Mouse (Mus musculus) cerebellum, adult (tissue): ENCODE measurements around the gene Cacna1s.

Source experiments
- ATAC-seq: cut with Nextera tagmentation; 2 replicates; pipeline ENCODE4 v1.9.2; 2017; ENCODE audit warnings: mild to moderate bottlenecking, moderate library complexity, mixed read lengths; ENCODE audit not compliant: insufficient number of reproducible peaks, low FRiP score, low TSS enrichment

The Cacna1s gene

DNA sequence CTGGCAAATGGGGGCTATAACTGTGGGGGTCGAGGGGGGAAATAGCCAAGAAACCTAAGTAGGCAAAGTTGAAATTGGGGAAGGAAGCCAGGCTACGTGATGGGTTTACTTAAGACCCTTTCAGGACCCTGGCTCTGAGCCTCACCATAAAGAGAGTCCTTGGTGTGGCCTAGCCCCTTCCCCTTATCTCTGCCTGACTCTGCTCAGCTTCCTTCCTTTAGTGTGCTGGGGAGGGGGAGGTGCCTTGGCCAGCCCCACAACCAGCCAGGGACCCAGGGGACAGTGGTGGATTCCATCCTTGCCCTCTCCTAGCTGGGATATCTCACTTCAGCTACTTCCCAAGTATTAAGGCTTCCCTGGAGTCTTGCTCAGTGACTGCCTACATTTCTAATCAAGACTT, 82.0 kb downstream of the Cacna1s start:
- no peak for ATAC-seq

DNA sequence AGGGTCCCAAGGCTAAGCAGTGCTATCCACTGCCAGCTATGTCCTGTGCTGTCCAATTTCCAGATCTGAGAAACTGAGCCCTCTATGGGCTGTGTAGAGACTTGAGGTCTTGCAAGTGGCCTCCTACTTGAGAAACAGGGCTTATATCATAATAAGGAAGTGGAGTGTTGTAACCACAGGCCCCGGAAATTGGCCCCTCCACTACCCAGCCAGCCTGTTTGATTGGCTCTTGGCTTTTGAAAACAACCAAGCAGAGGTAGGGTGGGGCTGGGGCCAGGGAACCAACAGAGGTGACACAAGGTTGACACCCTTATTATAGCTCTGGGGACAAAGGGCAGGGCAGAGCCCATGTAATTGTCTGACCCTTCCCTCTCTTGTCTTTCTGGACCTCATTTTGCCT, 82.5 kb downstream of the Cacna1s start:
- ATAC-seq = no peak

DNA sequence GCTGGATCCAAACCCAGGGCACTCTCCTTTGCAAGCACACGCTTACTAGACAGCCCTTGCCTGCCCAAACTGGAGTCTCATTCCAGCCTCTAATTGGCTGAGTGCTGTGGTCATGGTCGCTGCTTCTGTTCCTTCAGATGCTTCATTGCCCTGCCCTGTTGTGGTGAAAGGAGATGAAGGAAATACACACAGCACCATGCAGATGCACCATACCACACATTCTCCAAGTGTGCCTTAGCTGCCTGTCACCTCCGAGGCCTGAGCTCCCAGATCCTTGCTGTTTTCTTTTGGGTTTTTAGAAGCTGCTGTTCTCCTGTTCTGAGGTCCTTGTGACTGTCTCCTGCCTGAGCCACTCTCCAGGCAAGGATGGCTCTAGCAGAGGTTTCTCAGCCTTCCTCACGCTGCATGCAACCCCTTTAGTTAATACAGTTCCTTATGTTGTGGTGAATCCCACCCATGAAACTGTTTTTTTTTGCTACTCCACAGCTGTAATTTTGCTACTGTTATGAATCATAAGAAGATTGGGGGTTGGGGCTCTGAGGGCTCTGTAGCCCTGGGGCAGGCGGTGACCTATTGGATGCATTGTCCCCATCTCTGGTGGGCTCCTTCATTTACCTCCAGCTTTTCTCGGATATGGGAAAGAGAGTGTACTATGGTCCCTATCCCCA, 83.4 kb downstream of the Cacna1s start:
- ATAC-seq = no peak

GRCm38 (mm10) chr1:136136547-136136946, 84.0 kb downstream of the Cacna1s start:
- ATAC-seq = no peak

DNA sequence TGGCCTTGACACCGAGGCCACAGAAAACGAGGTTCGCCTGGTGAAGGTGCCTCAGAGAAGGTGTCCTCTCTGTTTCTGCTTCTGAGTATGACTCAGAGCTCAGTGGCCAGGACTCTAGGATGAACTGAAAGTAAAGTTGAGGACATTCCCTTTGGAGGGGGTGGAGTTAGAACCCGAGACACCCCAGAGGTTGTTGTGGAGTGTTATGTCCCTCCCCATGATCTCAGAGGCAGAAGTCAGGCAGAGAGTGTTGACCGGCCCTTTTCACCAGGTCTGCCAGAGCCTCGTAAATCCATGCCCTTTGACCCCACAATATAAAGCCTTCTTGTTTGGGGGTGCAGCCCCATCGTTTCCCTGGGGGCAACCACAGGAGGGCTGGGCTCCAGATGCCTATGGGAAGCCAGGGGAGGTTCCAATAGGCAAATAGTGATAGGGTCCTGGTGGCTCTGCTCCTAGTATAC, 84.6 kb downstream of the Cacna1s start:
- no peak for ATAC-seq

DNA sequence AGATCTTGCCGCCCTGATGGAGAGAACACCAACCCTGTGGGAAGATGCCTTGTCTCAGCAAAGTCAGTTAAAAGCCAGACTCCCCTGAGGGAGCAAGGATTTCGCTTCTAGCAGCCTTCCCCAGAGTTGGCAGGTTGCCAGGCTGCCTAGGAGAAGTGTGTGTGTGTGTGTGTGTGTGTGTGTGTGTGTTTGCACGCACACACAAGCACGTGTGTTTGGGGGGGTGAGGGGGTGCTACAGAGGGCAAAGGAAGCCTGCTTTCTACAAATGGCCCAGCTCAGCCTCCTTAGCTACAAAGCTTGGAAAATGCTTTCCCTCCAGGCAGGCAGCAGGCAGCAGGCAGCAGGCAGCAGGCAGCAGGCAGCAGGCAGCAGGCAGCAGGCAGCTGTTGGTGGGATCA, 85.0 kb downstream of the Cacna1s start:
- no peak for ATAC-seq

- no peak for ATAC-seq
Measured at GRCm38 (mm10) chr1:136138191-136138830, 85.8 kb downstream of the Cacna1s start.

DNA sequence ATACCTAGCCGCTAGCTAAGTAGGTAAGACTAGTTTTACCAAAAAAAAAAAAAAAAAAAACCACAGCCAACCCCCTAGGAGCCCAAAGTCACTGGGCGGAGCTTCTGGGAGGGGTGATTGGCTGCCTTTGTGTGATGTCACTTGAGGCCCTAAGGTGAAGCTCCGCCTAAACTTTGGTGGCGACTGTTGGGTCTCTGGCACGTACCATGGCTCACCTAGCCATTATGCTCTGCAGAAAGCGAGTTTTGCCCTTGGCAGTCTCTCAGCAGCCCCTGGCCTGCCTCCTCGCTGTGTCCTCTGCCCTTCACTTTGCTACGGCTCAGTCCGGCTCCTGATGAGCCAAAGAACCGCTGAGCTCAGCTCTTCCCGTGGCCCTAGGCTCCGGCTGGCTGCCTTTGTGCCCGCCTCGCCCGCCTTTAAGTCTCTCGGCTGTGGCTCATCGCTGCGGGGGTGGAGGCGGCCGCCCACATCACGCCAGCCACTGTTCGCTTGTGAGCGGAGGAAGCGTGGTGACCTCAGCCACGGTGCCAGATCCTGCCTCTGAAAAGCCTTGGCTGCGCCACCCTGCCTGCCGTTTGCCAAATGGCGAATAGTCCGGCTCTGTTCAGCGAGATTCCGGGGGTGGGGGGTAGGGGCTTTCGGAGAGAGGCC, 87.6 kb downstream of the Cacna1s start:
- peak; percentile 83 for ATAC-seq

DNA sequence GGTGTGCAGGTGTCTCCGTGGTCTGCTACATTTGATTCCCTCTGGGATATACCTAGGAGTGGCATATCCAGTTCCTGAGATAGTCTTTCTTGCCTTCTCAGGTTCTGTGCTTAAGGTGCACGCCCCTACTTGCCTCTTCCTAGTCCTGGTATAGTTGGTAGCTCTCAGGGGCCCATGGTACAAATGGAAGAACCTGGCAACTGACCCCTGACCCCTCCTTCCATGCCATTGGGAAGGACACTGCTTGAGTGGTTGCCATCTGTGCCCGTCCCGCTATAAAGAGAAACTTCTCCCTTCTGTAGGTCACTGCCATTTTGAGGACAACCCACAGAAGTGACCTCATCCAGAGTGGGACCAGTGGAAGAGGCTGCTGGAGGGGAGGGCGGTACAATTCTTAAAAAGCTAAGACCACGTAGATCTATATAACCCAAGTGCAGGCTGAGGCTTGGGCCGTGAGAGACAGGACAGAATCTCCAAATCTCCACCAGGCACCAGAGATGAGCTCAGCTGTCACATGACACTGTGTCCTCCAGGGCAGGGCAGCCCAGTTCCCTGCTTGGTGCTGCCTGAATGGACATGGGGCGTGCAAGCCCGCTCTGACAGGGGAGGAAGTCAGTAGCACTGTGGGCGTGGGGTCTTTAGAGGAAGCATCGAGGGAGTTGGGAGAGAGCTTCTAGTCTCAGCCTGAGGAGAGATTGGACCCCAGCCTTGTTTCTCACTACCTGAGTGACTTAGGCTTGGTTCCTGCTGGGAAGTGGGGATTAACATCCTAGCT, 88.8 kb downstream of the Cacna1s start:
- 0 out of 2 replicates have a peak, but pooled peaks have one; percentile 2 for ATAC-seq

DNA sequence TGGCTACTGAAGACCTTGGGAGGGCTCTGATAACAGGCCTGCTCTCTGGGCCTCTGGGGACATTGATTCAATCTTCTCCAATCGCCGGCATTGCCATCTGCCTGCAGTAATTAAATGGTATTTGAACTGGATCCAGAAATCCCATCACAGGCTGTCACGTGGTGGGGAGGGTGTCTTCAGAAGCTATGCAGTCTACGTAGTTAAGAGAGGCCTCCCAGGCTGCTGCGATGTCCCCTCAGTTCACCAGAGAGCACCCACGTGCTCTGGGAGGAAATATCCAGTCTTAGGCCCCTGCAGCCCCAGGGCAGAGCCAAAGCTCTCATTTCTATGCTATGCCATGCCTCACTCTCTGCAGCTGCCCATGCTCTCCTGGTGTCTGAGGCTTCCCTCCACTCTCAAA, 89.8 kb downstream of the Cacna1s start:
- ATAC-seq = no peak

- ATAC-seq = no peak
Measured at GRCm38 (mm10) chr1:136143514-136143913, 91.0 kb downstream of the Cacna1s start.

- ATAC-seq = no peak
Measured at GRCm38 (mm10) chr1:136149702-136150101, 97.2 kb downstream of the Cacna1s start.

DNA sequence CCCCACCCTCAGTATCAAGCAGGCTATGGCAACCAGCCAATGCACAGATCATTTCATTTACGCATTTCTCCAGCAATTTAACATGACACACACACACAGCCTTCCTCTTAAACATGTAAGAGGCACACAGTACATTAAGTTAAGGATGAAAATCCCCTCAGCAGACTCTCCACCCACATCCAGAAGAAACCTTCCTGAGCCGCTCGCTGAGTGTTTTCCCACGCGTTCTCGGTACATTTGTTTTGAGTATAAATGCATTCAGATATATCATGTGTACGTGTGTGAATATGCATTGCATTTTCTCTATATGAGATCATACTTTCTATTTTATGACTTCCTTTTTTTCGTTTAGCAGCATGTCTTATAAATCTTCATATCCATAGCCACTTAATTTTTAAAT, 98.8 kb downstream of the Cacna1s start:
- no peak for ATAC-seq

DNA sequence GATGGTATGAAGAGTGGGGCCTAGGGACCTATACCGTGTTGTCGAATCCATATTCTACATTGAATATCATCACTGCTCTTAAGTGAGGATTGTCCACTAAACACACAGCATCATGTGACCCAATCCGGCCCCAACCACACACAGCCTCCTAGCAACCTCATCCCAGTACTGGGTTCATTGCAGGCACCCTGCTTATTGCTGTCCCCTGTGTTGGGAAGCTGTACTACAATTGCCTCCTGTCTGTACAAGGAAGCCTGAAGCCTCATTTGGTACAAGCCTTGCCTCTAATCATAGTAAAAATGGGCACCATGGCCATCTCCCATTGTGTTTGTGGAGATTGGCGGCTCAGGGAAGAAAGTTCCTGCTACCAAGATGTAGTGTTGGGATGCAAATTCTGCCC, 103.8 kb downstream of the Cacna1s start:
- no peak for ATAC-seq

- no peak for ATAC-seq
Measured at GRCm38 (mm10) chr1:136156951-136157350, 104.4 kb downstream of the Cacna1s start.

GRCm38 (mm10) chr1:136159830-136160229, 107.3 kb downstream of the Cacna1s start:
- ATAC-seq = no peak

DNA sequence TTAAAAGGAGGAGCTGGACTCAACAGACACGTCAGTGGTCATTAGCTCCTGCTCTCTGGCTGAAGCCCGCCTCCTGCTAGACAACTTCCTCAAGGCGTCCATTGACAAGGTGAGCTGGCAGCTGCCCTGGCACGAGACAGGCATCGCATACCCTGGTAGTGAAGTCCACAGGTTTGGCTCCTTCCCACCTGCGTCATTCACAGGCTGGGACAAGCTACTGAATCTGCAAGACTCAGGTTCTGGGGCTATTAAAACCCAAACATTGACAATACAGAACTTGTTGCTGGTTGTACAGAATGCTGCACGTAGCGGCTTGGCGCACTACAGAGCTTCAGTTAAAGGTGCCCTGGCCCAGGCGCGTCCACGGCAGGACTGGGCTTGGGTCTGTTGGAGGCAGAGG, 107.7 kb downstream of the Cacna1s start:
- no peak for ATAC-seq

- no peak for ATAC-seq
Measured at GRCm38 (mm10) chr1:136160930-136161329, 108.4 kb downstream of the Cacna1s start.

DNA sequence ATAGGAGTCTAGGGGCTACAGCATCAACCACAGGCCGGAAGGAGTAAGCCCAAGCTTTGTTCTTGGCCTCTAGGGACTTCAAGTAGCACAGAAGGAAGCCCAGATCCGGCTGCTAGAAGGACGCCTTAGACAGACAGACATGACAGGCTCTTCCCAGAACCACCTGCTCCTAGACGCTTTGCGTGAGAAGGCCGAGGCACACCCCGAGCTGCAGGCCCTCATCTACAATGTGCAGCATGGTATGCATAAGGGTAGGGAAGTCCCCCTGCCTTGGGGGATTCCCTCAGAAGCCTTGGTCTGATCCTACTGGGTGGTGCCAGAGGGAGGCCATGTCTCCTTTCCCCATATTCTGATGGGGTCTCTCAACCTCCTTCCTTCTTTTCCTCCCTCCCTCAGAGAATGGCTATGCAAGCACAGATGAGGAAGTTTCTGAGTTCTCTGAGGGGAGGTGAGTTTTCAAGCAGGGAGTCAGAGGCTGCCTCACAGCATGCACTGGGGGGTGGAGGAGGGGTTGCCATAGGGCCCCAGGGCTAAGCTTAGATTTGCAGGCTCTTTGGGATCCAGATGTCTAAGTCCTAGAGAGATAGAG, 108.9 kb downstream of the Cacna1s start:
- ATAC-seq = no peak

DNA sequence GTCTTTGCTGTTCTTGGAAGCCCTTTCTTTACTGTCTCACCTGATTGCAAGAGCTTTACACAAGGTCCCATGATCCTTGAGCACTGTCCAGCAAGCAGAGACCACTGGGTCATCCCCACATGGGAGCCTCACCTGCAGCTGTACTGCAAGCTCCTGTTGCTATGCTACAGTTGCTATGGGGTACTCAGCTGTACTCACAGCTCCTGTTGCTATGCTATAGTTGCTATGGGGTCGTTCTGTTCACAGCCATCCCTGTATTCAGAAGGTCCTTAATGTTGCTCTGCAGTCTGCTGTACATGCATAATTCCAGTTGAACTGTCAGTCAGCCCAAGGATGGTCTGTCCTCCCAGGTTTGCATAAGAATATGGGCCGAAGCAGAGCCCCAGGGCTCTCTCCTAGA, 112.9 kb downstream of the Cacna1s start:
- no peak for ATAC-seq

- no peak for ATAC-seq
Measured at GRCm38 (mm10) chr1:136167657-136168056, 115.1 kb downstream of the Cacna1s start.
